Mouse (Mus musculus) neutrophil, adult 5-6 weeks (primary cell): ENCODE data around the gene Il4. TPM values are rescaled to one million over a fixed set of nuclear protein-coding genes. Genes with fewer than 3 reads are reported as not detected.

Source experiments
- ATAC-seq: fragments of 151-379, 151-347 bp; 2 replicates; pipeline ENCODE4 v1.8.0; 2017; ENCODE audit warnings: mild to moderate bottlenecking, moderate TSS enrichment; ENCODE audit not compliant: insufficient number of reproducible peaks, poor library complexity, low FRiP score, severe bottlenecking; ENCODE audit errors: extremely low read depth
- total RNA-seq: library from RNA; stranded (forward); fragments of 200-1000 nt; gene quantifications from 2 replicates; pipeline ENCODE4 v1.2.3, GENCODE M21; 2017

Gene Il4
- 1.9 TPM in 1 of 2 replicates, not detected in the other for total RNA-seq

- ATAC-seq: no peak
Observed at GRCm38 (mm10) chr11:53618619-53619198, at the start of gene Il4. TSS of gene Il4 (minus strand) at chr11:53618669.

GRCm38 (mm10) chr11:53664091-53664490, 45.6 kb upstream of the Il4 start:
- no peak for ATAC-seq

GRCm38 (mm10) chr11:53662794-53663674, 44.6 kb upstream of the Il4 start:
- ATAC-seq: no peak

- ATAC-seq: no peak
Observed at GRCm38 (mm10) chr11:53657828-53658227, 39.4 kb upstream of the Il4 start.

- ATAC-seq: no peak
Observed at GRCm38 (mm10) chr11:53657381-53657780, 38.9 kb upstream of the Il4 start.

GRCm38 (mm10) chr11:53656558-53657202, 38.2 kb upstream of the Il4 start:
- ATAC-seq: no peak

- no peak for ATAC-seq
Observed at GRCm38 (mm10) chr11:53655043-53655442, 36.6 kb upstream of the Il4 start.

GRCm38 (mm10) chr11:53652427-53652826, 34.0 kb upstream of the Il4 start:
- ATAC-seq: no peak

GRCm38 (mm10) chr11:53651441-53651840, 33.0 kb upstream of the Il4 start:
- no peak for ATAC-seq

GRCm38 (mm10) chr11:53644017-53644416, 25.5 kb upstream of the Il4 start:
- no peak for ATAC-seq

- ATAC-seq: no peak
Observed at GRCm38 (mm10) chr11:53642744-53643279, 24.3 kb upstream of the Il4 start.

GRCm38 (mm10) chr11:53637803-53638260, 19.4 kb upstream of the Il4 start:
- ATAC-seq: no peak

GRCm38 (mm10) chr11:53637046-53637802, 18.8 kb upstream of the Il4 start:
- no peak for ATAC-seq

GRCm38 (mm10) chr11:53636183-53636646, 17.7 kb upstream of the Il4 start:
- ATAC-seq: no peak

- ATAC-seq: no peak
Observed at GRCm38 (mm10) chr11:53635590-53636182, 17.2 kb upstream of the Il4 start.

GRCm38 (mm10) chr11:53634556-53634955, 16.1 kb upstream of the Il4 start, which contains the start of gene Il13:
TSS of gene Il13 (minus strand) at chr11:53634702.
- ATAC-seq: no peak

GRCm38 (mm10) chr11:53633644-53634043, 15.2 kb upstream of the Il4 start:
- no peak for ATAC-seq

- no peak for ATAC-seq
Observed at GRCm38 (mm10) chr11:53632122-53632733, 13.8 kb upstream of the Il4 start.
